Comparison of ENCODE assay signal across 20 mouse cellular contexts in the genomic region with DNA sequence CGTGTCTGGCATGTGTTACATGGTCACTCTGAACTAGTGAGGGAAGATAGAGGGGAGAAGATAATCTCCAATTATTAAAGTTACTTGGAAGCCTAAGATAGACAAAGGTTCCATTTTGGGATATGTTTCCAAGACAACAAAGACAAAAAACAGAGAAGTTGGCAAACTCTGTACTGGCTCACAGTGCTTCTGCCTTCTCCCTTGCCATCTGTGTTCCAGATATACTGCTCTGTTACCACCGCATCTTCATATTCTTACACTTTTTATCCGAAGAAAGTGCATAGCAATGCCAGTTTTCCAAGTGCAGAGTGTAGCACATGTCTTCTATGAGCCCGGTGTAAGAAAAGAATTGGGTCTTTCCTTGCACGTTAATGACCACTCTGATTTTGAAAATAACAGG. TPM values are rescaled to one million over a fixed set of nuclear protein-coding genes. Genes with fewer than 3 reads are reported as not detected.
DNase-seq lines count a peak whose midpoint lies in the region; TF ChIP-seq lines count a peak whose summit lies in the region.
"Had no signal": no experiment of that assay in that cellular context is flagged by ENCODE, and none has a peak within 500 bp of the region (broad histone marks: within the 10 kb centered on the region; RNA-seq: fewer than 3 reads in every experiment).

No protein-coding gene starts in this region.

- peak overlapping the region; percentile 61 for H3K27ac ChIP-seq in layer of hippocampus, adult 2 months
- H3K27ac ChIP-seq: heart, adult 2 months; heart, embryonic 13.5 days; hindbrain, postnatal 0 days; macrophage; midbrain, embryonic 10.5 days had no signal

- intact Hi-C loops in left cerebral cortex, postnatal 25 days (cut with DNase I): no loop called here

- TF ChIP-seq CTCF in layer of hippocampus, adult 2 months (conservative IDR thresholded peaks at IDR 0.05): no peak

- DNase-seq in layer of hippocampus, adult 2 months (ENCODE audit: low spot score in 2 of 2): peak; percentile 20 to 47
- no peak for DNase-seq in layer of hippocampus, postnatal 36 days
- DNase-seq in brain, adult 2 months (ENCODE audit: low read depth, low spot score): peak; percentile 83
- peak; percentile 17 for DNase-seq in layer of hippocampus, adult 9-10 months (ENCODE audit: low spot score)
- peak; percentile 37 to 85 for DNase-seq in left cerebral cortex, postnatal 25 days (ENCODE audit: low spot score in 2 of 2)
- DNase-seq in T-cell, adult 2 months (ENCODE audit: low spot score): no peak
- no peak for DNase-seq in kidney, postnatal 14 days
- DNase-seq: adrenal gland, postnatal 14 days; cerebellum, adult 9-10 months; gastrocnemius, postnatal 36 days; heart, adult 2 months; heart, postnatal 14 days; kidney, postnatal 4 days; thymus, postnatal 36 days had no signal

- H3K4me3 ChIP-seq in layer of hippocampus, adult 2 months: no peak overlapping the region
- H3K4me3 ChIP-seq: heart, adult 2 months; heart, embryonic 13.5 days; midbrain, embryonic 10.5 days had no signal

RNA-seq across cellular contexts. Expression of gene Snrpb2, which starts 6.1 kb away (rescaled TPM):
- total RNA-seq in layer of hippocampus, adult 2 months (2021): 10 to 100 TPM; 41.8 to 46.2 TPM
- 10 to 100 TPM; 32.8 to 41.9 TPM for total RNA-seq in layer of hippocampus, postnatal 36 days (2021)
- total RNA-seq in left cerebral cortex, postnatal 25 days (2021): 10 to 100 TPM; 34.2 to 35.0 TPM

RNA-seq across cellular contexts. Expression of gene Otor, which starts 21.5 kb away (rescaled TPM):
- total RNA-seq in layer of hippocampus, adult 2 months (2021): not detected
- not detected for total RNA-seq in layer of hippocampus, postnatal 36 days (2021)
- total RNA-seq in left cerebral cortex, postnatal 25 days (2021): not detected
- total RNA-seq: adrenal gland, postnatal 14 days; gastrocnemius, adult 18-20 months; gastrocnemius, postnatal 36 days; heart, adult 2 months; heart, postnatal 14 days; hindbrain, postnatal 0 days; liver, adult 2 months had no signal

Comparison
In these comparisons a context has a peak if more than half of its experiments do, and no peak if none do; other contexts are left out.
1. DNase-seq: peak in layer of hippocampus, adult 2 months (2 of 2), brain, adult 2 months (single experiment), layer of hippocampus, adult 9-10 months (single experiment) and left cerebral cortex, postnatal 25 days (2 of 2); none in layer of hippocampus, postnatal 36 days (0 of 2), T-cell, adult 2 months (single experiment) and kidney, postnatal 14 days (single experiment).